ENCODE assay signal across 12 mouse cellular contexts in genomic region chr6:53545989-53546388, GRCm38 (mm10).
DNase-seq lines count a peak whose midpoint lies in the region; ATAC-seq lines count a peak whose summit lies in the region.
"Had no signal": no experiment of that assay in that cellular context is flagged by ENCODE, and none has a peak within 500 bp of the region (broad histone marks: within the 10 kb centered on the region; RNA-seq: fewer than 3 reads in every experiment).

No protein-coding gene starts in this region.

- H3K4me2 ChIP-seq in hindbrain, embryonic 11.5 days (replicated peaks; ENCODE audit: low read depth, low read length) = no peak overlapping the region; the same call in 1 of the 2 replicates
- H3K4me2 ChIP-seq in hindbrain, embryonic 16.5 days (ENCODE audit: low read length) = no peak overlapping the region
- H3K4me2 ChIP-seq in neural tube, embryonic 11.5 days (ENCODE audit: low read depth) = no peak overlapping the region
- H3K4me2 ChIP-seq in neural tube, embryonic 15.5 days = no peak overlapping the region
- H3K4me2 ChIP-seq in hindbrain, embryonic 13.5 days = no peak overlapping the region
- H3K4me2 ChIP-seq in stomach, embryonic 15.5 days = no peak overlapping the region

- peaks cover 4% of the 10 kb centered on the region; the same call in 1 of the 2 replicates for H3K4me1 ChIP-seq in hindbrain, embryonic 11.5 days (replicated peaks; ENCODE audit: control insufficient read depth, insufficient read depth, low read length)
- H3K4me1 ChIP-seq in hindbrain, embryonic 16.5 days (ENCODE audit: control insufficient read depth, insufficient read depth, low read depth, low read length) = peaks cover 6% of the 10 kb centered on the region; the same call in 1 of the 2 replicates
- peaks cover 13% of the 10 kb centered on the region for H3K4me1 ChIP-seq in neural tube, embryonic 11.5 days (ENCODE audit: control insufficient read depth, insufficient read depth, low read length)
- peaks cover 21% of the 10 kb centered on the region for H3K4me1 ChIP-seq in neural tube, embryonic 15.5 days
- peaks cover 18% of the 10 kb centered on the region for H3K4me1 ChIP-seq in hindbrain, embryonic 13.5 days (replicated peaks)
- peaks cover 16% of the 10 kb centered on the region for H3K4me1 ChIP-seq in stomach, embryonic 15.5 days

- ATAC-seq in hindbrain, embryonic 11.5 days (ENCODE audit: low FRiP score) = no peak
- no peak for ATAC-seq in hindbrain, embryonic 16.5 days
- no peak for ATAC-seq in neural tube, embryonic 11.5 days (ENCODE audit: insufficient read depth, low FRiP score, low TSS enrichment)
- ATAC-seq in neural tube, embryonic 15.5 days (ENCODE audit: low FRiP score) = no peak
- ATAC-seq in hindbrain, embryonic 13.5 days (ENCODE audit: low FRiP score) = no peak
- ATAC-seq in stomach, embryonic 15.5 days (ENCODE audit: insufficient read depth, low FRiP score, low read depth) = 0 out of 2 replicates have a peak, but pooled peaks have one; percentile 27

- H3K27ac ChIP-seq in hindbrain, embryonic 11.5 days (ENCODE audit: low read depth, low read length) = peak overlapping the region; percentile 51; the same call in 1 of the 2 replicates
- H3K27ac ChIP-seq in hindbrain, embryonic 16.5 days (ENCODE audit: low read depth, low read length) = no peak overlapping the region
- H3K27ac ChIP-seq in neural tube, embryonic 11.5 days (ENCODE audit: low read depth, low read length) = peak overlapping the region; percentile 24; the same call in 1 of the 2 replicates
- no peak overlapping the region for H3K27ac ChIP-seq in neural tube, embryonic 15.5 days (replicated peaks)
- 0 out of 2 replicates have a peak overlapping the region, but pooled peaks have one; percentile 53 for H3K27ac ChIP-seq in hindbrain, embryonic 13.5 days
- 0 out of 2 replicates have a peak overlapping the region, but pooled peaks have one; percentile 59 for H3K27ac ChIP-seq in stomach, embryonic 15.5 days
- H3K27ac ChIP-seq: heart, adult 2 months had no signal

- intact Hi-C loops in left cerebral cortex, postnatal 25 days (cut with DNase I) = no loop called here

- H3K9ac ChIP-seq in hindbrain, embryonic 11.5 days (ENCODE audit: low read depth, low read length) = no peak overlapping the region
- H3K9ac ChIP-seq in hindbrain, embryonic 16.5 days (ENCODE audit: low read depth, low read length) = no peak overlapping the region
- H3K9ac ChIP-seq in neural tube, embryonic 11.5 days (ENCODE audit: low read length) = no peak overlapping the region
- no peak overlapping the region for H3K9ac ChIP-seq in neural tube, embryonic 15.5 days (replicated peaks)
- no peak overlapping the region; the same call in 1 of the 2 replicates for H3K9ac ChIP-seq in hindbrain, embryonic 13.5 days
- H3K9ac ChIP-seq in stomach, embryonic 15.5 days = no peak overlapping the region

- no peak overlapping the region for H3K4me3 ChIP-seq in hindbrain, embryonic 11.5 days (ENCODE audit: low read depth, low read length)
- H3K4me3 ChIP-seq in hindbrain, embryonic 16.5 days (ENCODE audit: low read length) = no peak overlapping the region
- no peak overlapping the region for H3K4me3 ChIP-seq in neural tube, embryonic 11.5 days (ENCODE audit: low read depth, low read length)
- no peak overlapping the region for H3K4me3 ChIP-seq in neural tube, embryonic 15.5 days (replicated peaks)
- H3K4me3 ChIP-seq in hindbrain, embryonic 13.5 days = no peak overlapping the region
- H3K4me3 ChIP-seq in stomach, embryonic 15.5 days (replicated peaks) = no peak overlapping the region
- H3K4me3 ChIP-seq: heart, adult 2 months had no signal

- no peaks in the 10 kb centered on the region for H3K9me3 ChIP-seq in hindbrain, embryonic 11.5 days (ENCODE audit: control insufficient read depth, low read length)
- H3K9me3 ChIP-seq in hindbrain, embryonic 16.5 days (ENCODE audit: control insufficient read depth, low read length) = no peaks in the 10 kb centered on the region
- H3K9me3 ChIP-seq in neural tube, embryonic 11.5 days (ENCODE audit: control insufficient read depth, low read length) = no peaks in the 10 kb centered on the region
- no peaks in the 10 kb centered on the region for H3K9me3 ChIP-seq in neural tube, embryonic 15.5 days (replicated peaks)
- no peaks in the 10 kb centered on the region for H3K9me3 ChIP-seq in hindbrain, embryonic 13.5 days
- no peaks in the 10 kb centered on the region for H3K9me3 ChIP-seq in stomach, embryonic 15.5 days

- WGBS in hindbrain, embryonic 11.5 days = 24% methylated on average over 5 of the region's 5 CpGs
- 19% methylated on average over 5 of the region's 5 CpGs for WGBS in hindbrain, embryonic 16.5 days
- whole genome bisulfite sequencing in neural tube, embryonic 11.5 days = 33% methylated on average over 5 of the region's 5 CpGs
- 16% methylated on average over 5 of the region's 5 CpGs for whole genome bisulfite sequencing in neural tube, embryonic 15.5 days
- WGBS in hindbrain, embryonic 13.5 days = 18% methylated on average over 5 of the region's 5 CpGs
- WGBS in stomach, embryonic 15.5 days = 33% methylated on average over 5 of the region's 5 CpGs

- H3K36me3 ChIP-seq in hindbrain, embryonic 11.5 days (ENCODE audit: control insufficient read depth, insufficient read depth, low read length) = no peaks in the 10 kb centered on the region
- no peaks in the 10 kb centered on the region for H3K36me3 ChIP-seq in hindbrain, embryonic 16.5 days (ENCODE audit: control insufficient read depth, insufficient read depth, low read length)
- H3K36me3 ChIP-seq in neural tube, embryonic 11.5 days (ENCODE audit: control insufficient read depth, insufficient read depth, low read length) = no peaks in the 10 kb centered on the region
- no peaks in the 10 kb centered on the region for H3K36me3 ChIP-seq in neural tube, embryonic 15.5 days
- no peaks in the 10 kb centered on the region for H3K36me3 ChIP-seq in hindbrain, embryonic 13.5 days
- H3K36me3 ChIP-seq in stomach, embryonic 15.5 days = no peaks in the 10 kb centered on the region

- no peaks in the 10 kb centered on the region for H3K27me3 ChIP-seq in hindbrain, embryonic 11.5 days (ENCODE audit: control insufficient read depth, insufficient read depth, low read length)
- H3K27me3 ChIP-seq in hindbrain, embryonic 16.5 days (replicated peaks; ENCODE audit: control insufficient read depth, insufficient read depth, low read length) = no peaks in the 10 kb centered on the region
- H3K27me3 ChIP-seq in neural tube, embryonic 11.5 days (ENCODE audit: control insufficient read depth, insufficient read depth, low read length) = no peaks in the 10 kb centered on the region
- H3K27me3 ChIP-seq in neural tube, embryonic 15.5 days (replicated peaks) = no peaks in the 10 kb centered on the region
- H3K27me3 ChIP-seq in hindbrain, embryonic 13.5 days = no peaks in the 10 kb centered on the region
- no peaks in the 10 kb centered on the region for H3K27me3 ChIP-seq in stomach, embryonic 15.5 days (replicated peaks)

- DNase-seq in hindbrain, embryonic 11.5 days (ENCODE audit: low spot score) = peak; percentile 28
- DNase-seq in neural tube, embryonic 11.5 days (ENCODE audit: low spot score) = no peak
- no peak for DNase-seq in gastrocnemius, postnatal 4 days (ENCODE audit: low spot score in 2 of 2)
- DNase-seq in left cerebral cortex, postnatal 25 days (ENCODE audit: low spot score in 2 of 2) = no peak
- DNase-seq: cerebellum, adult 9-10 months; kidney, postnatal 14 days; left cerebral cortex, postnatal 4 days had no signal

Comparison
In these comparisons a context has a peak if more than half of its experiments do, and no peak if none do; other contexts are left out.
1. H3K27ac ChIP-seq: peak in hindbrain, embryonic 11.5 days (single experiment), neural tube, embryonic 11.5 days (single experiment), hindbrain, embryonic 13.5 days (single experiment) and stomach, embryonic 15.5 days (single experiment); none in hindbrain, embryonic 16.5 days (single experiment) and neural tube, embryonic 15.5 days (single experiment).